Mouse (Mus musculus) stomach, postnatal 0 days (tissue): ENCODE measurements at regions not wholly inside any gene's neighbourhood (a gene's known extent, or its start where the extent isn't known, plus 50 kb on each side); places are given as distances from the start of the nearest gene placed in this dataset.

ENCODE experiments used
- CTCF ChIP-seq: IDR thresholded peaks from 2 replicates; pipeline ENCODE4 v1.5.1; 2016; ENCODE audit warnings: antibody characterized with exemption, low read depth, mild to moderate bottlenecking, moderate library complexity
- EP300 ChIP-seq: optimal IDR thresholded peaks from 2 replicates; pipeline ENCODE3; 2016; ENCODE audit warnings: antibody characterized with exemption

DNA sequence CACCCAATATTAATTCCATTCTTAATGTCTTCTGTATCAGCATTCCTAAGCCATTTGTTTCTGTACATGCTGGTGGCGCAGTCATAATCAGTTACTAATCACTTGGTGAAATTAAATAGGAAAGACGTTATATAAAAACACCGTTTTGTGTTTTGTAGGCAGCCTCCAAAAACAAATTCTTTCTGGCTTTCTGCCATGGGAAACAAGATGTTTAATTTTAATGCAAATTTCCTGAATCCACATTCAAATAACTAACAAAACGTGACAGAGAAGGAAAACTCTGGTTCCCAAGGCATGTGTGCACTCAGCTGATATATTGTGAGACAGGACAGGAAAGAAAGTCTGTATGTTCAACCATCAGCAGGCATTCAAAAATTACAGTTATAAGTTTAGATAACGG, 97.6 kb downstream of the Lyplal1 start:
- no peak for TF ChIP-seq CTCF
- TF ChIP-seq EP300 = no peak
